Mouse (Mus musculus) cortical plate, adult 2 months (tissue): ENCODE data around the gene Pramef17.
"Not testable (repeated sequence)": the region's sequence is repeated elsewhere in the genome, so short reads cannot be mapped to it uniquely, and the experiment has no call there.

Source experiments
- CTCF ChIP-seq: fragments of 200-500 bp; IDR thresholded peaks from 2 replicates; pipeline ENCODE4 v1.5.1; 2011; ENCODE audit warnings: mild to moderate bottlenecking, control low read depth, low read length; ENCODE audit not compliant: insufficient read depth; ENCODE audit errors: extremely low read depth
- POLR2A ChIP-seq: fragments of 200-500 bp; IDR thresholded peaks from 2 replicates; pipeline ENCODE4 v1.6.1; 2011; ENCODE audit warnings: mild to moderate bottlenecking, low read length, control low read depth; ENCODE audit not compliant: insufficient read depth; ENCODE audit errors: extremely low read depth

GRCm38 (mm10) chr4:143987475-143987941 lies 6.7 kb downstream of the Pramef17 start:
- TF ChIP-seq POLR2A, CTCF: not testable (repeated sequence)
